Mouse (Mus musculus) CH12.LX (cell line): ENCODE data around the gene Nkain1. TPM values are rescaled to one million over a fixed set of nuclear protein-coding genes. Genes with fewer than 3 reads are reported as not detected.

ENCODE experiments used
- DNase-seq: peaks from one replicate; pipeline ENCODE4 v3.0.0-alpha.2; 2013; ENCODE audit errors: extremely low read depth
- H3K27ac ChIP-seq: 2 replicates; pipeline ENCODE4 v1.5.1; 2012; ENCODE audit warnings: low read depth, mild to moderate bottlenecking, control low read depth, moderate library complexity; ENCODE audit not compliant: insufficient read depth
- H3K27me3 ChIP-seq: replicated peaks from 2 replicates; pipeline ENCODE3; 2012; ENCODE audit warnings: inconsistent platforms
- H3K36me3 ChIP-seq, 2 experiments: replicated peaks in 1 of 2; 2 replicates each; pipeline versions ENCODE3 to v1.6.1; 2012; ENCODE audit warnings: inconsistent platforms in 1 of 2, low read length in 1 of 2, mild to moderate bottlenecking in 1 of 2, mixed read lengths in 1 of 2, moderate library complexity in 1 of 2; ENCODE audit not compliant: control insufficient read depth in 1 of 2, insufficient read depth in 1 of 2
- H3K4me1 ChIP-seq, 2 experiments: 2 replicates each; pipeline ENCODE4 v1.6.1; 2012; ENCODE audit warnings: inconsistent platforms in 1 of 2, moderate library complexity in 1 of 2; ENCODE audit not compliant: insufficient read depth in 2 of 2, control insufficient read depth in 1 of 2
- H3K4me2 ChIP-seq: 2 replicates; pipeline ENCODE4 v1.6.1; 2012; ENCODE audit warnings: low read depth, mild to moderate bottlenecking, control low read depth; ENCODE audit not compliant: poor library complexity, insufficient read depth, severe bottlenecking
- H3K4me3 ChIP-seq, 3 experiments: fragments of 150-350 bp in 1 of 3; sonication (generic) in 1 of 3; replicated peaks in 1 of 3; 2 replicates each; pipeline versions ENCODE3 to v1.5.1; 2011 to 2012; ENCODE audit warnings: low read depth in 2 of 3, low read length in 2 of 3, mild to moderate bottlenecking in 2 of 3, moderate library complexity in 2 of 3, control low read depth in 1 of 3, improper control_type of control experiment in 1 of 3, inconsistent platforms in 1 of 3, mixed read lengths in 1 of 3; ENCODE audit not compliant: poor library complexity in 1 of 3
- H3K79me2 ChIP-seq: replicated peaks from 2 replicates; pipeline ENCODE4 v1.6.1; 2012; ENCODE audit warnings: mild to moderate bottlenecking, moderate library complexity; ENCODE audit not compliant: control insufficient read depth, poor library complexity, insufficient read depth, severe bottlenecking; ENCODE audit errors: extremely low read depth
- H3K9ac ChIP-seq: 2 replicates; pipeline ENCODE4 v1.6.1; 2012; ENCODE audit warnings: low read depth, mild to moderate bottlenecking, control low read depth, moderate library complexity; ENCODE audit not compliant: insufficient read depth
- H3K9me3 ChIP-seq: replicated peaks from 2 replicates; pipeline ENCODE3; 2012; ENCODE audit warnings: low read length, inconsistent platforms, mixed read lengths
- CHD1 ChIP-seq: IDR thresholded peaks from 2 replicates; pipeline ENCODE4 v1.6.1; 2012; ENCODE audit warnings: low read depth, low read length, improper control_type of control experiment, inconsistent platforms
- CHD2 ChIP-seq: IDR thresholded peaks from 2 replicates; pipeline ENCODE4 v1.6.1; 2011; ENCODE audit warnings: low read length, improper control_type of control experiment
- CTCF ChIP-seq, 2 experiments: IDR thresholded peaks in 1 of 2; conservative IDR thresholded peaks in 1 of 2; 2 replicates each; pipeline ENCODE4 v1.5.1; 2011 to 2012; ENCODE audit warnings: low read depth in 2 of 2, low read length in 2 of 2, improper control_type of control experiment in 1 of 2, inconsistent platforms in 1 of 2, mild to moderate bottlenecking in 1 of 2, moderate library complexity in 1 of 2
- ETS1 ChIP-seq: conservative IDR thresholded peaks from 2 replicates; pipeline ENCODE4 v1.6.1; 2012; ENCODE audit warnings: low read depth, mild to moderate bottlenecking, inconsistent platforms, low read length, improper control_type of control experiment, moderate library complexity
- IRF4 ChIP-seq: IDR thresholded peaks from 2 replicates; pipeline ENCODE4 v1.6.1; 2014; ENCODE audit warnings: low read depth, mild to moderate bottlenecking, inconsistent platforms, low read length, improper control_type of control experiment
- JUND ChIP-seq: conservative IDR thresholded peaks from 2 replicates; pipeline ENCODE4 v1.6.1; 2011; ENCODE audit warnings: low read depth, low read length, improper control_type of control experiment
- MAX ChIP-seq: IDR thresholded peaks from 2 replicates; pipeline ENCODE4 v1.6.1; 2011; ENCODE audit warnings: low read length, improper control_type of control experiment
- MEF2A ChIP-seq: IDR thresholded peaks from 2 replicates; pipeline ENCODE4 v1.6.1; 2014; ENCODE audit warnings: low read depth, mild to moderate bottlenecking, inconsistent platforms, low read length, improper control_type of control experiment, borderline replicate concordance
- MXI1 ChIP-seq: IDR thresholded peaks from 2 replicates; pipeline ENCODE4 v1.6.1; 2011; ENCODE audit warnings: mild to moderate bottlenecking, low read depth, low read length, improper control_type of control experiment
- MYC ChIP-seq: IDR thresholded peaks from 2 replicates; pipeline ENCODE4 v1.6.1; 2011; ENCODE audit warnings: low read depth, mild to moderate bottlenecking, improper control_type of control experiment, low read length
- NRF1 ChIP-seq: IDR thresholded peaks from 2 replicates; pipeline ENCODE4 v1.6.1; 2014; ENCODE audit warnings: low read depth, mild to moderate bottlenecking, inconsistent platforms, low read length, improper control_type of control experiment, moderate library complexity
- POLR2A ChIP-seq: IDR thresholded peaks from 2 replicates; pipeline ENCODE4 v1.6.1; 2011; ENCODE audit warnings: low read depth, mild to moderate bottlenecking, improper control_type of control experiment, low read length
- POLR2AphosphoS2 ChIP-seq: IDR thresholded peaks from 2 replicates; pipeline ENCODE4 v1.6.1; 2011; ENCODE audit warnings: low read depth, low read length, improper control_type of control experiment
- RAD21 ChIP-seq: IDR thresholded peaks from 2 replicates; pipeline ENCODE4 v1.6.1; 2011; ENCODE audit warnings: low read depth, mild to moderate bottlenecking, low read length, improper control_type of control experiment, moderate library complexity
- RCOR1 ChIP-seq: conservative IDR thresholded peaks from 2 replicates; pipeline ENCODE4 v1.6.1; 2012; ENCODE audit warnings: low read depth, mild to moderate bottlenecking, inconsistent platforms, low read length, improper control_type of control experiment
- SIN3A ChIP-seq: IDR thresholded peaks from 2 replicates; pipeline ENCODE4 v1.6.1; 2012; ENCODE audit warnings: low read length, improper control_type of control experiment, inconsistent platforms
- TCF12 ChIP-seq: IDR thresholded peaks from 2 replicates; pipeline ENCODE4 v1.6.1; 2014; ENCODE audit warnings: low read depth, mild to moderate bottlenecking, inconsistent platforms, low read length, improper control_type of control experiment
- USF1 ChIP-seq: IDR thresholded peaks from 2 replicates; pipeline ENCODE4 v1.6.1; 2014; ENCODE audit warnings: low read depth, mild to moderate bottlenecking, inconsistent platforms, low read length, improper control_type of control experiment
- USF2 ChIP-seq: conservative IDR thresholded peaks from 2 replicates; pipeline ENCODE4 v1.6.1; 2011; ENCODE audit warnings: low read depth, low read length, improper control_type of control experiment
- dilution Hi-C: fragments of 300-500 bp; cut with MboI; formaldehyde crosslinking; loops from 2 replicates; pipeline ENCODE4 v1.14.3; 2020; ENCODE audit warnings: low sequenced_read_pairs; ENCODE audit not compliant: extremely low pct_unique_long_range_greater_than_20kb, extremely low pct_ligation_motif_present
- in situ Hi-C: fragments of 300-500 bp; cut with MboI; formaldehyde crosslinking; loops from 3 replicates; pipeline ENCODE4 v1.14.3; 2019; ENCODE audit warnings: low sequenced_read_pairs, low pct_ligation_motif_present, low pct_unique_long_range_greater_than_20kb, mixed read lengths
- polyA plus RNA-seq: library from polyadenylated mRNA; unstranded; fragments of >175 nt; gene quantifications from 2 replicates; pipeline ENCODE4 v1.2.1, GENCODE M21; 2012; ENCODE audit warnings: low read depth; ENCODE audit not compliant: insufficient read length
- total RNA-seq, 2 experiments: library from RNA; depleted of rRNA; stranded (reverse); fragments of 300-350 nt in 1 of 2; fragments of >200 nt in 1 of 2; gene quantifications; 2 replicates each; pipeline ENCODE4 v1.2.3; 2012 to 2014

Gene Nkain1
- total and polyA plus RNA-seq, 3 experiments, result 5.5 to 23.1 (median 19.6) TPM

DNA sequence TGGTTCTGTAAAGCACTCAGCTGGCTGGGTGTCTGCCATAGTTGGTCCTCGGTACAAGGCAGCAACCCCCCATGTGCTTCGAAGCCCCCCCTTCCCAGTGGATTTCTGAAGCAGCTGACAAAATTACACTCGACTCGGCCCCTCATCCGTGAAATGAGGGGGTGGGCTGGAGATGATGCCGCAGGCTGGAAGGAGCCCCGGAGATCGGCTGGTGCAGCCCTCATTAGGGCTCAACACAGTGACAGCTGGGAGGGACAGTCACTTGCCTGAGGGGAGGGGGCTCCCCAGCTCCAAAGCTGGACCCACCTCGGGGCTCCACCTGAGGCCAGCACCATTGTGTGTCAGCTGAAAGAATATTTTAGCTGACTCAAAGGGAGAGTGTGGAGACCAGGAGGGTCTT lies 29.6 kb downstream of the Nkain1 start:
- no peak overlapping the region for H3K4me2 ChIP-seq
- peaks cover 0 to 2% of the 10 kb centered on the region in 2 experiments for H3K36me3 ChIP-seq
- DNase-seq, result no peak
- dilution Hi-C loops, result no loop called here
- H3K4me3 ChIP-seq, result no peak overlapping the region
- H3K4me1 ChIP-seq, result peaks cover 21 to 42% of the 10 kb centered on the region in 2 experiments
- in situ Hi-C loops, result no loop called here
- TF ChIP-seq IRF4 (no peak), MYC (no peak), CTCF (conservative IDR thresholded peaks at IDR 0.05 in 1 of 2, IDR thresholded peaks at IDR 0.05 in 1 of 2; ENCODE audit: low read depth in 2 of 2, low read length in 2 of 2) (no peak), ETS1 (no peak), CHD2 (no peak), USF2 (no peak), SIN3A (no peak), CHD1 (no peak), POLR2A (no peak), POLR2AphosphoS2 (no peak), MAX (no peak), TCF12 (no peak), MEF2A (no peak), NRF1 (no peak), MXI1 (no peak)
- H3K27me3 ChIP-seq, result no peaks in the 10 kb centered on the region
- H3K27ac ChIP-seq, result no peak overlapping the region
- no peak overlapping the region for H3K9ac ChIP-seq
- peaks cover 4% of the 10 kb centered on the region; the same call in 1 of the 2 replicates for H3K79me2 ChIP-seq
- H3K9me3 ChIP-seq, result peaks cover 2% of the 10 kb centered on the region

DNA sequence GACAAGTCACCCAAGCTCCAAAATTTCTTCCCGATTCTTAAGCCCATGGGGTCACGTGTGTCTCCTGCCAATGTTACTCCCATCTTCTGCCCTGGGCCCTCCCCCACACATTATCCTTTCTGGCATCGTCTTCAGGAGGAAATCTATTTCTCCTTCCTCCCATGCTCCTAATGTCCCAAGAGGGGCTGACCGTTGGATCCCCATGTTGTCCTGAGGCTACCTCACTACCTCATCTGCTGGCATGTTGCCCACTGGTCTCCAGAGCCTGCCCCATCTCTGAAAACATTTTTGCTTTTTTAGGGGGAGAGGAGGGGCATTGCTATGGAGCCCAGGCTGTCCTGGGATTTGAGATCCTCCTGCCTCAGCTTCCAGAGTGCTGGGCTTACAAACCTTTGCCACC lies 30.9 kb downstream of the Nkain1 start:
- in situ Hi-C loops, result no loop called here
- TF ChIP-seq JUND, result no peak
- no peaks in the 10 kb centered on the region for H3K27me3 ChIP-seq
- H3K4me3 ChIP-seq, result no peak overlapping the region
- H3K4me2 ChIP-seq, result no peak overlapping the region
- DNase-seq, result no peak
- H3K36me3 ChIP-seq, result peaks cover 0 to 4% of the 10 kb centered on the region in 2 experiments
- H3K4me1 ChIP-seq, result peaks cover 15 to 32% of the 10 kb centered on the region in 2 experiments
- no peak overlapping the region for H3K9ac ChIP-seq
- no peak overlapping the region for H3K27ac ChIP-seq
- H3K9me3 ChIP-seq, result no peaks in the 10 kb centered on the region
- peaks cover 4% of the 10 kb centered on the region; the same call in 1 of the 2 replicates for H3K79me2 ChIP-seq
- dilution Hi-C loops, result no loop called here

DNA sequence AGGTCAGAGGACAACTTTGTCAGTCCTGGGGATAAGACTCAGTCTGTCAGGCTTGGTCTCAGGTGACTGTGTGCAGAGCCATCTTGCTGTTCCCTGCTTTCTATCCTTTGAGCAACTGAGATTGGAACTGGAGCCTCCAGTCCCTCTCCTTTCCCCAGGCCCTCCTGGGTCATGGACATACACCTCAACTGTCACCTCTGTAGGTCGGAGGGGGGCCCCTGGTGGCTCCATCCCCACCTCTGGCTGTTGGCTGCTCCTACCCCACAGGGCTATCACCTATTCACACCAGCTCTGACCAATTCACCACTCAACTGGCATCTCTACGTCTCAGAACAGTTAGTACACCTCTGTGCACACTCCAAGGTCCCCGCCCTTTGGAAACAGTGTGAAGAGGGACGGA lies 33.1 kb downstream of the Nkain1 start:
- Histone ChIP-seq H3K4me1 (peaks cover 0 to 11% of the 10 kb centered on the region in 2 experiments; a peak in 2 of 4 replicates), H3K9ac (no peak overlapping the region), H3K9me3 (peaks cover 2% of the 10 kb centered on the region)
- in situ Hi-C loops, result no loop called here
- TF ChIP-seq RCOR1 (no peak), MAX (no peak), RAD21 (no peak), USF1 (no peak)
- TF ChIP-seq, all 38 proteins: peak for 0
- dilution Hi-C loops, result no loop called here
- Histone ChIP-seq H3K4me3 (no peak overlapping the region), H3K27me3 (no peaks in the 10 kb centered on the region), H3K4me2 (no peak overlapping the region), H3K27ac (no peak overlapping the region), H3K79me2 (peaks cover 3% of the 10 kb centered on the region; the same call in 1 of the 2 replicates), H3K36me3 (peaks cover 6 to 10% of the 10 kb centered on the region in 2 experiments)
- DNase-seq, result no peak
